Mouse (Mus musculus) brain, embryonic 14.5 days (tissue): ENCODE data around the gene Fance.
"Not testable (repeated sequence)": the region's sequence is repeated elsewhere in the genome, so short reads cannot be mapped to it uniquely, and the experiment has no call there.

Source experiments
- CTCF ChIP-seq: fragments of 200-500 bp; IDR thresholded peaks from 2 replicates; pipeline ENCODE4 v1.5.1; 2012; ENCODE audit warnings: inconsistent platforms, mild to moderate bottlenecking, moderate library complexity, borderline replicate concordance; ENCODE audit not compliant: insufficient read depth, insufficient read length; ENCODE audit errors: extremely low read depth
- POLR2A ChIP-seq: fragments of 200-500 bp; IDR thresholded peaks from 2 replicates; pipeline ENCODE4 v1.6.1; 2012; ENCODE audit warnings: mild to moderate bottlenecking, inconsistent platforms, borderline replicate concordance; ENCODE audit not compliant: poor library complexity, insufficient read depth, insufficient read length, severe bottlenecking; ENCODE audit errors: extremely low read depth

DNA sequence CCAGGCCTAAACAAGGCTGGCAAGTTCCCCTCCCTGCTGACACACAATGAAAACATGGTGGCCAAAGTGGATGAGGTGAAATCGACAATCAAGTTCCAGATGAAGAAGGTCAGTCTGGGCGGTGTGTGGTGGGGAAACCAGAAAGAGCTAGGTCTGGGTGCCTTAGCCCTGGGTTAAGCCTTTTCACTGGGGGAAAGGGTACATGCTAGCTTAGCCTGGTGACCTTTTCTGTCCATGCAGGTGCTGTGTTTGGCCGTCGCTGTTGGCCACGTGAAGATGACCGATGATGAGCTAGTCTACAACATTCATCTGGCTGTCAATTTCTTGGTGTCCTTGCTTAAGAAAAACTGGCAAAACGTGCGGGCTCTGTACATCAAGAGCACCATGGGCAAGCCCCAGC lies 17.3 kb downstream of the Fance start:
- not testable (repeated sequence) for TF ChIP-seq POLR2A, CTCF
